Mouse (Mus musculus): ENCODE measurements around the gene Cntn3.

DNA sequence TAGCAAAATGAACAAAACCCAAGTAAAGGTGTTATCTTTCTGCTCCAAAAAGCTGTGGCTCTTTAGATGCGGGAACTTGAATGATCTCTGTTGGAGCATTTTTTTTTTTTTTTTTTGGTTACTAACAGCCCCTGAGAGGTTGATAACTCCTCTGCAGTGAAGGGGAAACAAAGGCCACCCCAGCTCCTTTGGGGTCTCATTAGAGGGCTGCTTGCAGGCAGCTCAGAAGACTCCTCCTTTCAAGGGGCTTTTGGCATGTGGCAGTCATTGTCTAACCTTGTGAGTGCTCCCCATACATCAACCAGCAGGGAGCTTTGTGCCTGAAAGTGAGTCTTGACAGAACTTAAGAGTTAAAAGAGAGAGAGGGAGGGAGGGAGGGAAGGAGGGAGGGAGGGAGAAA, 60.8 kb downstream of the Cntn3 start:
- TF ChIP-seq POLR2A (IDR thresholded peaks at IDR 0.05; ENCODE audit: borderline replicate concordance, extremely low read depth, low read depth, low read length) (no peak), CTCF (IDR thresholded peaks at IDR 0.05; ENCODE audit: insufficient read depth, low read length) (no peak)

Measured in lung, adult 2 months (tissue).